Mouse (Mus musculus) heart, postnatal 36 days (tissue): ENCODE measurements around the gene Arhgap22. TPM values are rescaled to one million over a fixed set of nuclear protein-coding genes. Genes with fewer than 3 reads are reported as not detected.

Experiments used
- DNase-seq, 2 experiments: peaks; one replicate each; pipeline ENCODE4 v3.0.0; 2021 to 2022
- intact Hi-C: fragments of 180-260 bp; cut with DNase I; formaldehyde crosslinking; loops from one replicate; pipeline ENCODE4 v1.15.1; 2025
- total RNA-seq, 2 experiments: library from RNA; stranded (reverse); gene quantifications; 2 replicates each; pipeline ENCODE4 v1.2.3; 2021

The Arhgap22 gene
- total RNA-seq, 2 experiments from 2014 or later: 1.6 to 2.6 TPM

DNA sequence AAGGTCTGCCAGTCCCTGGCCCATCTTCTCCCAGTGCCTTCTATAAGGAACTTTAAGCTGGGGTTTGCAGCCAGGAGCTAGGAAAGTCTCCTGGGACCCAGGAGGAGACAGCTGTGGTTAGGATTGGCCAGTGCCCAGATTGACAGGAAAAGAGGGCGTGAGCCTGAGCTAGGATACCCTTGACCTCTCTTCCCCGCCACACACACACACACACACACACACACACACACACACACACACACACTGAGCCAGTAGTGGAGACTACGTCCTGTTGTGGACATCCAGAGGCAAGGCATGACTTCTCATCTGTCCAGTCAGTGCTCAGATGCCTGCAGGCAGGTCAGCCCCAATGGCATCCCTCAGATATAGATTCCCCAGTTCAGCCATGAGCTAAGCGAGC is 147.7 kb downstream of the Arhgap22 start:
- DNase-seq: no peak
- intact Hi-C loops: no loop called here

DNA sequence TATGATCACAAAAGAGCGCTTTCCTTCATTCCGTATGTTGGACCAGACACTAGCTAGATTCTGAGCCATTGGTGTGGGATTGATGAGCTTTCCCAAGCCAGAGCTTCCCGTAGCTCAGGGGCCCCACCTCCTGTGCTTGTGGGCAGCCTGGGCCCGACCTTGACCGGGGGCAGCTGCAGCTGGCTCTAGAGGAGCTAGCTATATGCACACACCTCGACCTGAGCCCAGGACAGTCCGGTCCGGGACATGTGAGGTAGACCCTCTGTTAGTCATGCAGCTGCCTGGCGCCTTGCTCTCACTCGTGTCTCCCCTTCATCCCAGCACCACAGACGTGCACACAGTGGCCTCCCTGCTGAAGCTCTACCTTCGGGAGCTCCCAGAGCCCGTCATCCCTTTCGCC is 148.3 kb downstream of the Arhgap22 start:
- no peak for DNase-seq

DNA sequence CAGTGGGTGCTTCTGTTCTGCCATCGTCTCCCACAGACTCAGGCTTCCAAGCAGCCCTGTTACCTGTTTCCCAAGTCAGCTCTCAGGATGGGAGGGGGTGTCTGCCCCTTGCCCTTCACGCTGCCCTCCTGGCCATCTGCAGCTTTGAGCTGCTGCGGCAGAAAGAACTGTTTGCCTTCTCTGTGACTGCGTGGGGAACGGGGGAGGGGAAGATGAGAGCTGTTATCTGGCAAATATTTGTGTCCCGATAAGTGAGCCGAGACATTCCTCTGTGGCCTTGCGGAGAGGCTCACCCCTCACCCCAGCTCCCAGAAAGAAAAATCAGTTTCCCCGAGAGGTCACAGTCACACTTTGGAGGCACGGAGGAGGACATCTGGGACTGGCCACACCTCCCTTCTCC is 149.0 kb downstream of the Arhgap22 start:
- intact Hi-C loops: no loop called here
- DNase-seq: no peak

More for the DNA sequence above, 148.3 kb downstream of the Arhgap22 start:
- intact Hi-C loops: no loop called here

DNA sequence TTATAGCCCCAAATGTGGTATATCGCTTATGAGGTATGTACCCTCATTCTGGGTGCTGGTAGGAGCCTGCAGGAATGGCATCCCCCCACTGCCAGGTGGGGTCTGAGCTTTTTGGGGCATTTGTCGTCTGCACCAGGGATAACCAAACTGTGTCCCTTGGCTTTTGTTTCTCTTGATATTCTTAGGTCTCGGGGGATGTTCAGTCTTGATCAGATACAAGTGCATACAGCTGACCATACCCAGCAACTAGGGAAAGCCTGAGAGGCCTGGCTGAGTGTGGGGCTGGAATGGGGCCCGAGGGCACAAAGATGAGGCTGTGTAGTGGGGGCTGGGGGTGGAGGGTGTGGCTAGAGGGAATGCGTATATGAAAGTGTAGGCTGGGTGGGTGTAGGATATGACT is 149.8 kb downstream of the Arhgap22 start:
- no peak for DNase-seq
- intact Hi-C loops: no loop called here

DNA sequence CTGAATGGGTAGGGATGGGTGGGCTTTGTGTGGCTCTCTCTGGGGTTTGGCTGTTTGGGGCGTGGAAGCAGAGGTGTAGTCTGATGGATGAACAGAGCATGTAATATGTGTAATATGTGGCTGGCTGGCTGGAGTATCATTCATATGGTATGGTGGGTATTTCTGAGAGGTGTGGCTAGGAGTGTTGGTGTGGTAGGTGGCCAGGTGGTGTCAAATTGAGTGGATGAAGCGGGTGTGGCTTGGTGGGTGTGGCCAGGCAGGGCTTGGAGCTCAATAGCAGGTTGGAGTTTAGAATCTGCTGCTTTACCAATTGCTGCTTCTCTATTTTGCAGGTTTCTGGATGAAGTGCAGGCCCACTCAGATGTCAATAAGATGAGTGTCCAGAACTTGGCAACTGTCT is 150.2 kb downstream of the Arhgap22 start:
- intact Hi-C loops: no loop called here
- DNase-seq: no peak

DNA sequence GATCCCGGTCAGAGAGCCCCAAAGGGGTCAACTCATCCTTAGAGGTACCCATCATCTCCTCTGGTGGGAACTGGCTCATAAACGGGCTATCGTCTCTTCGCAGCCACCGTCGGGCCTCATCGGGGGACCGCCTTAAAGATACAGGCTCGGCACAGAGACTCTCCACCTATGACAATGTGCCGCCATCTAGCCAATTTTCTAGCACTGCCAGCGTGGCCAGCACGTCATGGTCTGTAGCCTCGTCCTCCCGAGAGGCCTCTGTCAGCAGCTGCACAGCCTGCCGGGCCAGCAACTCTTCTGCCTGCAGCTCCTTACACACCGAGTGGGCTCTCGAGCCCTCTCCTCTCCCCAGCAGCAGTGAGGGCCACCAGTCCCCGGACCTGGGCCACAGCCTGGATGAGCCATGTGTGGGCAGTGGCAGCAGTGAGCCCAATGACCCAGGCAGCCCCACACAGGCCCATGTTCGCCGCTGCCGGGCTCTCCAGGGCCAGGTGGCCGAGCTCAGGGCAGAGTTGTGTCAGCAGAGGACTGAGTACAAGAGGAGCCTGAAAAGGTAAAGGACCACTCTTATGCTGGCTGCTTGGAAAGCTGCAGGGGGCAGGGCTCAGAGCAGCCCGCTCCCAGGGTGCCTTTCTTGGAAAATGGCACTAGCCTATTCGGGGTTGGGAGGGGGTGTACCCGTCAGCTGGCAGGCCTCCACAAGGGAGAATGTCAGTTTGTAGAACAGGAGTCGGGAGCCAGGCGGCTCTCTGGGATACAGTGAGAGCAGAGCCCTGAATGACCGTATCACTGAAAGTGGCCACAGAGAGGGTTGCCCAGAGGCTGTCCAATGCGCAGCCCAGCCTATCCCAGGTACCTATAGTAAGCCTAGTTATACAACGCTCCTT is 153.3 kb downstream of the Arhgap22 start:
- intact Hi-C loops: no loop called here
- DNase-seq: no peak

DNA sequence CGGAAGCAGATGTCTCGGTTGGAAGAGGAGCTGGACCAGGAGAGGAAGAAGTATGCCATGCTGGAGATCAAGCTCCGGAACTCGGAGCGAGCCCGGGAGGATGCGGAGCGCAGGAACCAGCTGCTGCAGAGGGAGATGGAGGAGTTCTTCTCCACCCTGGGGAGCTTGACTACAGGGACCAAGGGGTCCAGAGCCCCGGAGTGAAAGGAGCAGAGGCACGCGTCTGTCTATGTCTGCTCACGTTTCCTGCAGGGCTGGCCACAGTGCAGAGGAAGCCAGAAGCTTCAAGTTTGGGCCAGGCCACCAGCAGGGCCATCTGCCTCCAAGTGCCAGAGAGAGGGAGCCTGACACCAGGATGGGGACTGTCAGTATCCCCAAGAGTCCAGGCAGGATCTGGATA is 155.5 kb downstream of the Arhgap22 start:
- no peak for DNase-seq
- intact Hi-C loops: no loop called here

DNA sequence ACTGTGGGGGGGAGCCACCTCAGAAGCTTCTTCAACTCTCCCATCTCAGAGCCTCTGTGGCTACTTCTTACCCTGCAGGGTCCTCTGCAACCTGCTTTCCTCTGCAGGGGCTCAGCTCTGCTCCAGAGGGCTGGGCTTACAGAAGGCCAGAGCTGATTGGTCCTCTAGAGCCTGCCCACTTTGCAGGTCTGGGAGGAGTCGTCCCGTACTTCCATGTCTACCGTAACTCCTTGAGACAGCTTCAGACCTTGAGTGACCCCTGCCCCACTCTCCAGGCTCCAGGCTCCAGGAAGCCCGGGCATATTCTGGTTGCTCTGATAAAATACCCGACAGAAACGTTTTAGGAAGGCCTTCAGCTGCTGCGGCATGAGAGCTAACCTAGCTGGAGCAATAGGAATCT is 156.2 kb downstream of the Arhgap22 start:
- intact Hi-C loops: loop anchor here (2.0 kb wide), 1 partner anchor 49 kb away; no protein-coding TSS in a partner anchor

DNA sequence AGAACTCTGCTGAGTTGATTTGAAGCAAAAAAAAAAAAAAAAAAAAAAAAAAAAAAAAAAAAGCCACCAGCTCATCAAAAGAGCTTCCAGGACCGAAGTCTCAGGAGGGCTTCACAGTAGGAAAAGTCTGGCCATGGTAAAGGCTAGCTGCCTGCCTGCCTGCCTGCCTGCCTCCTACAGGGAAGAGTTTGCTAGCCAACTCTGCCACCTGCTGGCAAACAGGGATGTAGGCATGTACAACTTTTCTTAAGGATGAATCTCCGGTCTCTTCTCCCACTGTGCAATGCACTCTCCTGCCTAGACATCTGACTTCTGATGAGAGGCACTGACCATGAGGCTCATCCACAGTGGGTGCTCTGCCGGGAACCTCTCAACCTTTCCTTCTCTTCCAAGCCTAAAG is 157.4 kb downstream of the Arhgap22 start:
- DNase-seq: peak; percentile 55 to 60

More for the DNA sequence above, 156.2 kb downstream of the Arhgap22 start:
- no peak for DNase-seq

DNA sequence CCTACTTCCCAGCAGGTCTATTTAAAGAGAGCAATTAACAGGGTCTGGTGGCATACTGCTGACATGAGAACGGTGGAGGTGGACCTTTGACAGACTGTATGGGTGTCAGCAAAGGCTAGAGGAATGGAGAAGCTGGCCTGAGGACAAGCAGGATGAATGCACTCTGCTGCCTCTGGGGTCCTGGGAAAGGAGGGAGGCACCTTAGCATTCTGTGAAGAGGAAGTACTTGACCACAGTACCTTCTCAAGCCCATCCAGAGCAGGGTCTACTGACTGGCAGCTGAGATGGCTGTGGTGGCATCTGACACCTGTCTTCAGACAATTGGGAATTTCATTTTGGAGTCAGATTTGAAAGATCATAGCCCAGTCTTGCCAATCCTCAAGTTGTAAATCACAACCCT is 159.4 kb downstream of the Arhgap22 start:
- intact Hi-C loops: no loop called here
- DNase-seq: no peak

More for the DNA sequence above, 157.4 kb downstream of the Arhgap22 start:
- intact Hi-C loops: loop anchor here (1.0 to 2.0 kb wide), 3 partner anchors 50 to 158 kb away; no protein-coding TSS in a partner anchor

DNA sequence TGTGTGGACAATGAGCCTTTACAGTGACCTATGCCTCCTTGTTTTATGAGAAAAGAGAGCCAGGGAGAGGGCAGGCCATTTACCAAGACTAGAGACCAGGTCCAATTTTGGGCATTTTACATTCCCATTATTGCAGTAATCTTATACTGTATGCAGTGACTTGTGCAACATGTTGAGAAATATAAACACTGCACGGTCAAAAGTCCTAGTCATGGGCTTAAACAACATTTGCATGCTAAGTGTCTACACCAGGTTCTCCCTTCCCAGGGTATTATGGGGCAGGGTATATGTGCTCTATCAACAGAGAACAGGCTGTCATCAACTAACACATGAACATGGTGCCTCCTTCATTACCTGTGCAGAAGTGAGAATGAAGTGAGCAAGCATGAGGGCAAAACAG is 160.3 kb downstream of the Arhgap22 start:
- intact Hi-C loops: no loop called here
- DNase-seq: no peak

DNA sequence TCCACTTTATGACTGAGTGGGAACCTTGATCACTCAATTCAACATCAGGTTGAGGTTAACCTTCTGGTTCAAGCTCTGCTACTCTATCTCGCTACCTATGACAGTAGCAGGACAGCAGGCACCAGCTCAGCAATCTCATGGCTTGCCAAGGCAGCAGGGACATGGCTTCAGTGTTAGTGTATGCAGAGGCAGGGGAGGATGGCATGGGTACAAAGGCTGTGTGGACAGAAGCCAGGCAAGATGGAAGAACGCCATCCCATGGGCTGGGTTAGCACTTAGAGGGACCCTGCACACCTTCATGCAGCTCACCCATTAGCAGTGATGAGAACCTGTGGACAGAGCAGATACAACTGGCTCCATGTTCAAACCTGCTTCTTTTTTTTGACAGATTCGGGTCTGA is 163.4 kb downstream of the Arhgap22 start:
- intact Hi-C loops: no loop called here
- DNase-seq: no peak

DNA sequence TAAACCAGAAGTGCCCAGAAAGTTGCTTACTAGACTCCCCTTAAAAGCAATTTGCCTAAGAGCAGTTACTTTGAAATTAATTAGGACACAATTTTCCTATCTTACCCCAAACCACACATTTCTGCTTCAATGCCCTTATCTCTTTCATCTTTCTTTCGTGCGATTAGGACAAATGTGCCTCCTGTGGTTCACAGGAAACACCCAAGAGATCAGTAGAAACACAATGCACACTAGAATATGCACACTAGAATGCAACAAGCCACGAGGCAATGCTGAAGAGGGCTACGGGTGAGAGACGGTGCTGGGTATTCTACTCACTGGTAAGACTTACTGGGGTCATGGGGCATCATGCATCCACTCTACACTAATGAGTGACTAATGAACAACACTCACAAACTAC is 164.9 kb downstream of the Arhgap22 start:
- intact Hi-C loops: no loop called here
- DNase-seq: no peak

DNA sequence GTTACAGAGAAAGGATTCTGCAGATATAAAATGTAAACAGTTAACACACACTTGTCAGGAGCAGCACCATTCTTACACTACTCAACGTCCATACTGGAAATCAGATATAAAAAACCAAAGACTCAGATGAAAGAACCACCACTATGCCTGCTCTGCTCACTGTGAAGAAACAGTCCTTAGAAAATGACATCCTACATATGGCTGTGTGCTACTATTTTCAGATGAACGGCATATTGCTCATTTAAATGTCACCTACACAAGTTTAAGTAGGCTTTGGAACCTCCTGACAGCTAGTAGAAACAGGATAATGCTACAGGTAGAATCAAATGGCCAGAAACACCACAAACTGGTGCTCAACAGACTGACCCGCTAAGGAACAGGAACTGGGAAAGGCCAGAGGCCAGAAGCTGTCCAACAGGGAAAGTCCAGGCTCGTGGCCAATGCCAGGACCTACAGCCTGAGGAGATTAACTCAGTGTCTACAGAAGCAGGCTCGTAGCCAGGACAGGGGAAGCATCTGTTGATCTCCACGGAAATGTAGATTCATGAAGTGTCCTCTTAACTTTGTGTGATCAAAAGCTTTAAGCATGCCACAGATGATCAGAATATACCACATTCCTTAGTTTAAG is 167.1 kb downstream of the Arhgap22 start:
- intact Hi-C loops: no loop called here
- no peak for DNase-seq

DNA sequence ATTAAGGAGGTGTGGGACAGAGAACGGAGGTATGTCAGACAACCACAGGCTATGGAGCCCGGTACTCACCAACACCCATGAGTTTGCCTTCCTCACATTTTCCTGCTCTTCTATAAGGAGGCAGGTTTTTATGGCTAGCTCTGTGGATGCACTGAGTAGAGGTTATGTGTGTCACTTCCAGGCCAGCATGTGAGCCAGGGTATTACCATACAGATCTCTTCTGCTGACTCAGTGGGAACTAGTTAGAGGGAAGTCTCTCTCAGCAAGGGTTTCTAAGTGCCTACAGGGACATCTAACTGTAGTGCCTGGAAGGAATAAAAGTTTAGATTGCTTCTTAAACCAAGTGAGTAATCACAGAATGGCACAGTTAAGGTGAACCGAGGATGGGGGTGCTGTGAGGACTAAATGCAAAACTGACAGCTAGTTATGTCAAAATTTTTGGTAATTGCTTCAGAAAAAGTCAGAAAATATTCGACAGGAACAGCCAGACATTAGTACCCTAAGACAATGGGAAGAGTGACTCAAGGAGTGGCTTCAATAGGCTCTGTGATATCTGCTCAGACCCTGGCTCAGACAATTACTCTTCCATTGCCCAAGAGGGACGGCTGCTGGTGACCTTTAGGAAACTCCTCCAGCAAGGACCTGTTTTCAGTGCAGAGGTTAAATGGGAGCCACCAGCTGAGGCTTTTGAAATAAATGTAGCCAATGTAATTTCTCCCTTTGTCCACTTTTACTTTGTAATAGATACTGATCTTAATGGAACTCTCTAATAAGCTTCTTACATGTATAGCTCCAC is 184.4 kb downstream of the Arhgap22 start:
- intact Hi-C loops: no loop called here
- DNase-seq: no peak

DNA sequence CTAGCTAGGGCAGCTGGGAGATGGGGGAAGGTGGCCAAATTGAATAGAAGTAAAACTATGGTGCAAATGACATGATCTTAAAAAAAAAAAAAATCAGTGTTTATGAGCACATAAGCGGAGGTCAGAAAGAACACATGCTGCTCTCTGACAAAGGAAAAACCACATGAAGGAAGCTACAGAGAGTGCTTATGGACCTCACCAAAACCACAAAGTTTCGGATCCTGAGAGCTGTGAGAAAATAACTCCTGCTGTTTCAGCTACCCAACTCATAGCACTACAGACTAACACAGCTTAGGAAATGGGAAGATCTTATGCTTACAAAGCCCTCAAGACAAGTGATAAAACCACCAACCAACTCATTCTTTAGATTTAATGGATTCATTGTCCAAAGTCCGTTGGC is 186.2 kb downstream of the Arhgap22 start:
- no peak for DNase-seq
- intact Hi-C loops: no loop called here

DNA sequence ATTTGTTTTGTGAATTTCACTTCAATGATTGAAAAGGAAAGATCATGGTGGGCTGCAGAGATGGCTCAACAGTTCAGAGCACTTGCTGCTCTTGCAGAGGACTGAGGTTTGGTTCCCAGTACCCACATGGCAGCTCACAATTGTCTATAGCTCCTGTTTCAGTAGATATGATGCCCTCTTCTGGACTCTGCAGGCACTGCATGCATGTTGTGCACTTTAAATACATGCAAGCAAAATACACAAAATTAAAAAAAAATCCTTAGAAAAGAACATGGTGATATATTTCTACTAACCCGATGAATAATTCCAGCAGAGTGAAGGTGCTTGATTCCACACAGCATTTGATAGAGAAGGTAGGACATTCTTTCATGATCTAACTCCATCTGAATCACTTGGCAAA is 188.5 kb downstream of the Arhgap22 start:
- intact Hi-C loops: no loop called here
- no peak for DNase-seq

DNA sequence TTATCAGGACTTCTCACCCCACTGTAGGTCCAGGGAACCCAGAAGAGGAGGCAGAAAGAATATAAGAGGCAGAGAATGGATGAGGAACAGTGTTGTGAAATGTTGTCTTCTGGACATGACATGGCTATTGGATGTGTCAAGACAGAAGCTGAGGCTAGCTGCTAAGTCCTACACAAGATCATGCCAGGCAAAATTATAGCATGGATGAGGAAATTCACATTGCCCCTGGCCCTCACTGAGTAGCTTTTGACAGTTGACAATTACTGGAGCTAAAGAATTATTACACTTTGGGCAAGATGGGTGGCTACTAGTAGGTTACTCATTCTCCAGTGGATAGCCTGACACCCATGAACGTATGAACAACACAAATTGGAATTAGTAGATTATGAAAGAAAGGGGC is 201.9 kb downstream of the Arhgap22 start:
- intact Hi-C loops: no loop called here
- DNase-seq: no peak

DNA sequence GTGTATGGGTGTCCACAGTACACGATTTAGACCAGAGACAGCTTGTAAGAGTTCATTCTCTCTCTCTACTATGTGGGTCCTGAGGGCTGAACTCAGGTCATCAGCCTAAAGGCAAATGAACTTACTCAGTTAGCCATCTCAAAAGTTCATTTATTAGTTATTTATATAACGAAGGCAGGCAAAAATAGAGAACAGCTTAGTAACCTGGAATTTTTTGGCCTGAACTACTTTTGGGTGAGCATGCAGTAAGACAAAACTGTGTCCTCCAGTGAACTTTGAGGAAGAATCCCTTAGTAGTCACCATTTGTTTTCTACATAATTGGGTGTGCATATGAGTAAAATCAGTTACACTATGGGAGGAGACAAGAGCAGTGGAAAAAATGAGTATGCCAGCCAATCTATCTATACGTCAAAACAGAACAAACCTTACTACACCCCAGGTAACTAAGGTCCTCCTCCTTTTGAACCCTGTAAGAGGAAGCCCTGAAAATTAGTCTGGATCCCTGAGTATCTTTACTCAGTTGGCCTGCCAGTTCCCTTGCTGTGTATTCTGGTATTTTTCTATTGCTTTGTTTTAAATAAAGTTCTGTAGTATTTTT is 204.6 kb downstream of the Arhgap22 start:
- no peak for DNase-seq
- intact Hi-C loops: no loop called here
